Mouse (Mus musculus) adipose tissue, adult 10 weeks (tissue): ENCODE data around the gene Gm36028. TPM values are rescaled to one million over a fixed set of nuclear protein-coding genes. Genes with fewer than 3 reads are reported as not detected.

Experiments used
- polyA plus RNA-seq: library from polyadenylated mRNA; stranded (reverse); fragments of 350-450 nt; fragmentation: Illumina TruSeq; extraction: RNeasy Lipid Tissue Mini Kit (QIAGEN cat#74804); gene quantifications from one replicate; pipeline ENCODE4 v1.2.3, GENCODE M21; 2014; ENCODE audit warnings: low read depth, low replicate concordance

Gene Gm36028
- not detected for polyA plus RNA-seq

DNA sequence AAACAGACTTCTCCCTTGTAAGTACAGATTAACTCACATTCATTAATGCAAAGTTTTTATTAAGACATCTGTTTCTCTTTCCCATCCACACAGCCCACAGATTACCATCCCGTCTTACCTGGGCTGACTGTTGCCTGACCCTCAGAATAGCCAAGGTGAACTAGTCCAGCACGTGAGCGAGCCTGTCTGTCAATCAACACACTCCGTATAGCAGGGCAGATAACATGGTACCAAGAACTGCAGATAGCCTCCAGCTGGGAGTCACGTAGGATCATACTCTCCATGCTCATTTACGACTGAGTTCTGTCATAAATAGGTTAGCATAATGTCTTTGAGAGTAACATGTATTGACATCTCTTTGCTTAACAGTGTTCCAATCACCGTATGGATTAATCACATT lies at the start of gene Gm36028:
Gm36028 (minus strand) TSS at position 118 of the 400 bp plus-strand sequence.

DNA sequence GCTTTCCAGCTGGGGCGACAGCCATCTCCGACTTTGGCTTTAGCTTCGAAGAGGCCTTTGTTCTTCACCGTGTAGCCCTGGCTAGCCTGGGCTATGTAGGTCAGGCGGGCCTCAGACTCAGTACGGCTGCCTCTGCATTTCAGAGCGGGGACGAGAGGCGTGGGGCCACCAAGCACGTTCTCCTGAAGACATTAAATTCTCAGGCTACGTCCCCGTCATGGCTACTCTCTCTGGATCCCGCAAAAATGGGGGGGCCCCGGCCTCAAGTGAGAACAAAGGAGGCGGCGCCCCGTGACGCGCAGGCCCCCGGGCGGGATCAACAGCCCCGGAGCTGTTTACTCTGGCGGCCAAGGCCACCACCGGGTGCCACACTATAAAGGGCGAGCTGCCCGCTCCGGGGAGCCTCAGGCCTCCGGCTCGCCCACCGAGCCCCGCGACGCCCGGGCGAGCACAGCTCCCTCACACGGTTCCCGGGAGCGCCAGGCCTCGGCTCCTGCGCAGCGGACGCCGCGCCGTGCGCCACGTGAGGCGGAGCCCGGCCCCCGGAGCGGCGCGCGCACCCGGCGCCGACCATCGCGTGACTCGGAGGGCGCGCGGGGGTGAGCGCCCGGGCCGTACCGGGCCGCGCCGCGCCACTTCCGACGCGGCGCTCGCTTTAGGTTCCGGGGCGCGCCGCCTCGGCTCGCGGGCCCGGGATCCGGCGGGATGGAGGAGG lies 7.0 kb upstream of the Gm36028 start, which contains the start of gene Lrrc58:
Lrrc58 (plus strand) TSS at position 599 of the 715 bp plus-strand sequence.

Other genes with a start within 250 kb of the Gm36028 start
- gene Ndufb4, start 206.7 kb downstream of the Gm36028 start, polyA plus RNA-seq: 36.2 TPM
- gene Fstl1, start 84.3 kb downstream of the Gm36028 start, polyA plus RNA-seq: 91.6 TPM
- 36.2 TPM for gene Lrrc58, start 7.2 kb upstream of the Gm36028 start, polyA plus RNA-seq
- gene Gpr156, start 55.4 kb upstream of the Gm36028 start, polyA plus RNA-seq: 1.6 TPM
- gene Gsk3b, start 227.9 kb upstream of the Gm36028 start, polyA plus RNA-seq: 28.3 TPM